Mouse (Mus musculus): ENCODE data around the gene Ccne1. TPM values are rescaled to one million over a fixed set of nuclear protein-coding genes. Genes with fewer than 3 reads are reported as not detected.

Ccne1 gene
- total and polyA plus RNA-seq, 2 experiments from 2014 or later, result 11.5 to 20.6 TPM

GRCm38 (mm10) chr7:38071065-38071464 lies 36.3 kb downstream of the Ccne1 start:
- WGBS, result 80% methylated on average over 5 of the region's 5 CpGs
- H3K36me3 ChIP-seq (ENCODE audit: insufficient read depth, low read length), result no peaks in the 10 kb centered on the region
- no peak for TF ChIP-seq CTCF (IDR thresholded peaks at IDR 0.05; ENCODE audit: low read depth)
- H3K4me1 ChIP-seq (ENCODE audit: insufficient read depth, low read length), result no peaks in the 10 kb centered on the region; the same call in 1 of the 2 replicates
- no peaks in the 10 kb centered on the region for H3K9me3 ChIP-seq (ENCODE audit: low read length)
- H3K4me3 ChIP-seq (ENCODE audit: low read length), result no peak overlapping the region
- H3K27me3 ChIP-seq (ENCODE audit: insufficient read depth, low read length), result no peaks in the 10 kb centered on the region
- no peak overlapping the region for H3K4me2 ChIP-seq (ENCODE audit: low read depth, low read length)
- ATAC-seq (no peak), DNase-seq (ENCODE audit: low spot score) (no peak)
- no peak overlapping the region for H3K9ac ChIP-seq (replicated peaks; ENCODE audit: low read length)
- H3K27ac ChIP-seq, result no peak overlapping the region

GRCm38 (mm10) chr7:38070663-38071062 lies 36.7 kb downstream of the Ccne1 start:
- ATAC-seq, result no peak
- Histone ChIP-seq H3K27me3 (ENCODE audit: insufficient read depth, low read length) (no peaks in the 10 kb centered on the region), H3K9ac (replicated peaks; ENCODE audit: low read length) (no peak overlapping the region), H3K4me2 (ENCODE audit: low read depth, low read length) (no peak overlapping the region), H3K27ac (no peak overlapping the region), H3K4me1 (ENCODE audit: insufficient read depth, low read length) (no peaks in the 10 kb centered on the region; the same call in 1 of the 2 replicates), H3K9me3 (ENCODE audit: low read length) (no peaks in the 10 kb centered on the region), H3K4me3 (ENCODE audit: low read length) (no peak overlapping the region), H3K36me3 (ENCODE audit: insufficient read depth, low read length) (no peaks in the 10 kb centered on the region)
- WGBS, result 48% methylated on average over 2 of the region's 2 CpGs
- no peak for TF ChIP-seq CTCF (IDR thresholded peaks at IDR 0.05; ENCODE audit: low read depth)
- DNase-seq (ENCODE audit: low spot score), result no peak

GRCm38 (mm10) chr7:38064431-38064830 lies 42.9 kb downstream of the Ccne1 start:
- no peak overlapping the region for H3K27ac ChIP-seq
- WGBS, result 55% methylated on average over 4 of the region's 4 CpGs
- no peak overlapping the region for H3K4me3 ChIP-seq (ENCODE audit: low read length)
- no peaks in the 10 kb centered on the region for H3K36me3 ChIP-seq (ENCODE audit: insufficient read depth, low read length)
- no peak for DNase-seq (ENCODE audit: low spot score)
- H3K4me1 ChIP-seq (ENCODE audit: insufficient read depth, low read length), result 0 out of 2 replicates have a peak, but pooled peaks cover 3% of the 10 kb centered on the region
- ATAC-seq, result no peak
- no peak for TF ChIP-seq CTCF (IDR thresholded peaks at IDR 0.05; ENCODE audit: low read depth)
- no peak overlapping the region for H3K9ac ChIP-seq (replicated peaks; ENCODE audit: low read length)
- no peaks in the 10 kb centered on the region for H3K9me3 ChIP-seq (ENCODE audit: low read length)
- no peaks in the 10 kb centered on the region for H3K27me3 ChIP-seq (ENCODE audit: insufficient read depth, low read length)
- no peak overlapping the region for H3K4me2 ChIP-seq (ENCODE audit: low read depth, low read length)

GRCm38 (mm10) chr7:38061060-38061970 lies 46.0 kb downstream of the Ccne1 start:
- Histone ChIP-seq H3K36me3 (ENCODE audit: insufficient read depth, low read length) (no peaks in the 10 kb centered on the region), H3K27ac (peak overlapping the region; percentile 67), H3K4me1 (ENCODE audit: insufficient read depth, low read length) (0 out of 2 replicates have a peak, but pooled peaks cover 3% of the 10 kb centered on the region), H3K27me3 (ENCODE audit: insufficient read depth, low read length) (no peaks in the 10 kb centered on the region), H3K9ac (replicated peaks; ENCODE audit: low read length) (peak overlapping the region; percentile 56), H3K4me3 (ENCODE audit: low read length) (peak overlapping the region; percentile 51), H3K4me2 (ENCODE audit: low read depth, low read length) (peak overlapping the region; percentile 74), H3K9me3 (ENCODE audit: low read length) (no peaks in the 10 kb centered on the region)
- peak; percentile 87 for TF ChIP-seq CTCF (IDR thresholded peaks at IDR 0.05; ENCODE audit: low read depth)
- DNase-seq (ENCODE audit: low spot score) (peak; percentile 95), ATAC-seq (peak; percentile 92)
- under 1% methylated on average over 56 of the region's 57 CpGs for WGBS

GRCm38 (mm10) chr7:38059636-38060330 lies 47.6 kb downstream of the Ccne1 start:
- Histone ChIP-seq H3K27me3 (ENCODE audit: insufficient read depth, low read length) (no peaks in the 10 kb centered on the region), H3K4me2 (ENCODE audit: low read depth, low read length) (no peak overlapping the region), H3K9me3 (ENCODE audit: low read length) (no peaks in the 10 kb centered on the region), H3K9ac (replicated peaks; ENCODE audit: low read length) (no peak overlapping the region), H3K4me1 (ENCODE audit: insufficient read depth, low read length) (0 out of 2 replicates have a peak, but pooled peaks cover 3% of the 10 kb centered on the region), H3K36me3 (ENCODE audit: insufficient read depth, low read length) (no peaks in the 10 kb centered on the region), H3K27ac (no peak overlapping the region), H3K4me3 (ENCODE audit: low read length) (no peak overlapping the region)
- TF ChIP-seq CTCF (IDR thresholded peaks at IDR 0.05; ENCODE audit: low read depth), result no peak
- 82% methylated on average over 8 of the region's 8 CpGs for WGBS
- DNase-seq (ENCODE audit: low spot score), result no peak
- no peak for ATAC-seq

- H3K4me3 ChIP-seq (ENCODE audit: low read length), result no peak overlapping the region
- H3K9me3 ChIP-seq (ENCODE audit: low read length), result no peaks in the 10 kb centered on the region
- no peak overlapping the region for H3K9ac ChIP-seq (replicated peaks; ENCODE audit: low read length)
- 56% methylated on average over 7 of the region's 7 CpGs for WGBS
- no peaks in the 10 kb centered on the region for H3K36me3 ChIP-seq (ENCODE audit: insufficient read depth, low read length)
- H3K27me3 ChIP-seq (ENCODE audit: insufficient read depth, low read length), result no peaks in the 10 kb centered on the region
- ATAC-seq (no peak), DNase-seq (ENCODE audit: low spot score) (no peak)
- no peak overlapping the region for H3K4me2 ChIP-seq (ENCODE audit: low read depth, low read length)
- no peak for TF ChIP-seq CTCF (IDR thresholded peaks at IDR 0.05; ENCODE audit: low read depth)
- 0 out of 2 replicates have a peak, but pooled peaks cover 3% of the 10 kb centered on the region for H3K4me1 ChIP-seq (ENCODE audit: insufficient read depth, low read length)
- H3K27ac ChIP-seq, result no peak overlapping the region
Observed at GRCm38 (mm10) chr7:38059096-38059495, 48.2 kb downstream of the Ccne1 start.
